Mouse (Mus musculus) spleen, postnatal 14 days (tissue): Measurements from ENCODE around the gene Clpsl2.
"Not testable (repeated sequence)": the region's sequence is repeated elsewhere in the genome, so short reads cannot be mapped to it uniquely, and the experiment has no call there.

Source experiments
- DNase-seq, 2 experiments: peaks; one replicate each; pipeline ENCODE4 v3.0.0; 2021 to 2022; ENCODE audit warnings: low spot score in 2 of 2

The Clpsl2 gene

GRCm38 (mm10) chr17:28521071-28521726, 28.0 kb upstream of the Clpsl2 start:
- DNase-seq, result no peak

GRCm38 (mm10) chr17:28521920-28522319, 27.3 kb upstream of the Clpsl2 start:
- no peak for DNase-seq

GRCm38 (mm10) chr17:28522623-28523354, 26.4 kb upstream of the Clpsl2 start:
- peak; percentile 82 to 85 for DNase-seq

GRCm38 (mm10) chr17:28523355-28524008, 25.7 kb upstream of the Clpsl2 start:
- DNase-seq, result peak in 1 of 2 experiments; percentile 11

- peak in 1 of 2 experiments; percentile 25 for DNase-seq
Measured at GRCm38 (mm10) chr17:28524009-28524695, 25.1 kb upstream of the Clpsl2 start.

GRCm38 (mm10) chr17:28524831-28525430, 24.3 kb upstream of the Clpsl2 start:
- DNase-seq, result no peak

GRCm38 (mm10) chr17:28527184-28528042, 21.8 kb upstream of the Clpsl2 start:
- DNase-seq, result no peak

- peak; percentile 68 to 79 for DNase-seq
Measured at GRCm38 (mm10) chr17:28528043-28528351, 21.2 kb upstream of the Clpsl2 start.

- DNase-seq, result no peak
Measured at GRCm38 (mm10) chr17:28529116-28529515, 20.1 kb upstream of the Clpsl2 start.

GRCm38 (mm10) chr17:28530506-28530905, 18.7 kb upstream of the Clpsl2 start, which contains the start of gene Armc12:
Gene Armc12 (plus strand): TSS chr17:28530806.
- DNase-seq, result no peak

- DNase-seq, result no peak
Measured at GRCm38 (mm10) chr17:28531946-28532345, 17.3 kb upstream of the Clpsl2 start.

- DNase-seq, result no peak
Measured at GRCm38 (mm10) chr17:28532557-28532956, 16.7 kb upstream of the Clpsl2 start.

GRCm38 (mm10) chr17:28533327-28533726, 15.9 kb upstream of the Clpsl2 start:
- DNase-seq, result no peak

- no peak for DNase-seq
Measured at GRCm38 (mm10) chr17:28537881-28538280, 11.3 kb upstream of the Clpsl2 start.

GRCm38 (mm10) chr17:28546925-28547324, 2.3 kb upstream of the Clpsl2 start:
- DNase-seq, result no peak

GRCm38 (mm10) chr17:28548550-28548949, 661 bp upstream of the Clpsl2 start:
- no peak for DNase-seq

GRCm38 (mm10) chr17:28553040-28553793, 4.0 kb downstream of the Clpsl2 start:
- DNase-seq, result peak in 1 of 2 experiments; percentile 60

GRCm38 (mm10) chr17:28554021-28554420, 4.8 kb downstream of the Clpsl2 start:
- not testable (repeated sequence) for DNase-seq

GRCm38 (mm10) chr17:28556635-28557396, 7.6 kb downstream of the Clpsl2 start:
- no peak for DNase-seq
